Comparison of ENCODE assay signal across 9 mouse cellular contexts in genomic region chr14:24646239-24646848, GRCm38 (mm10).
DNase-seq lines count a peak whose midpoint lies in the region; ATAC-seq lines count a peak whose summit lies in the region.
"Had no signal": no experiment of that assay in that cellular context is flagged by ENCODE, and none has a peak within 500 bp of the region (broad histone marks: within the 10 kb centered on the region; RNA-seq: fewer than 3 reads in every experiment).

No protein-coding gene starts in this region.

- H3K4me1 ChIP-seq in forebrain, embryonic 12.5 days: peaks cover 53% of the 10 kb centered on the region
- peaks cover 59% of the 10 kb centered on the region for H3K4me1 ChIP-seq in midbrain, embryonic 13.5 days (replicated peaks)

- DNase-seq in kidney, postnatal 10 days: peak; percentile 48
- no peak for DNase-seq in kidney, adult 11 months
- DNase-seq in adrenal gland, postnatal 36 days: peak; percentile 12 to 35
- no peak for DNase-seq in thymus, postnatal 14 days
- no peak for DNase-seq in yolk sac, embryonic 10.5 days (ENCODE audit: low spot score)
- no peak for DNase-seq in gastrocnemius, postnatal 36 days

- no peaks in the 10 kb centered on the region for H3K27me3 ChIP-seq in forebrain, embryonic 12.5 days
- no peaks in the 10 kb centered on the region for H3K27me3 ChIP-seq in midbrain, embryonic 13.5 days

- WGBS in forebrain, embryonic 12.5 days: 88% methylated on average over 6 of the region's 6 CpGs
- 87% methylated on average over 6 of the region's 6 CpGs for WGBS in midbrain, embryonic 13.5 days

- ATAC-seq in forebrain, embryonic 12.5 days (ENCODE audit: low FRiP score): no peak
- ATAC-seq in midbrain, embryonic 13.5 days: no peak

- H3K36me3 ChIP-seq in forebrain, embryonic 12.5 days (replicated peaks): no peaks in the 10 kb centered on the region
- H3K36me3 ChIP-seq in midbrain, embryonic 13.5 days: no peaks in the 10 kb centered on the region

- no peak overlapping the region for H3K4me3 ChIP-seq in forebrain, embryonic 12.5 days (replicated peaks)
- no peak overlapping the region for H3K4me3 ChIP-seq in midbrain, embryonic 13.5 days (replicated peaks)
- H3K4me3 ChIP-seq: erythroblast, embryonic 14.5 days had no signal

- H3K9ac ChIP-seq in forebrain, embryonic 12.5 days: no peak overlapping the region
- H3K9ac ChIP-seq in midbrain, embryonic 13.5 days (replicated peaks): no peak overlapping the region

- peak overlapping the region; percentile 61; the same call in 1 of the 2 replicates for H3K27ac ChIP-seq in forebrain, embryonic 12.5 days
- H3K27ac ChIP-seq in midbrain, embryonic 13.5 days: peak overlapping the region; percentile 10; the same call in 1 of the 2 replicates

- no peak overlapping the region for H3K4me2 ChIP-seq in forebrain, embryonic 12.5 days
- H3K4me2 ChIP-seq in midbrain, embryonic 13.5 days (replicated peaks): no peak overlapping the region

- H3K9me3 ChIP-seq in forebrain, embryonic 12.5 days: no peaks in the 10 kb centered on the region
- H3K9me3 ChIP-seq in midbrain, embryonic 13.5 days: no peaks in the 10 kb centered on the region

- intact Hi-C loops in gastrocnemius, postnatal 36 days (cut with DNase I): no loop called here

Comparison
In these comparisons a context has a peak if more than half of its experiments do, and no peak if none do; other contexts are left out.
1. DNase-seq: peak in kidney, postnatal 10 days (single experiment) and adrenal gland, postnatal 36 days (2 of 2); none in kidney, adult 11 months (single experiment), thymus, postnatal 14 days (single experiment), yolk sac, embryonic 10.5 days (single experiment) and gastrocnemius, postnatal 36 days (0 of 2).